8 mouse cellular contexts compared by ENCODE assay signal in genomic region chr5:98253838-98254821, GRCm38 (mm10). TPM values are rescaled to one million over a fixed set of nuclear protein-coding genes. Genes with fewer than 3 reads are reported as not detected.
DNase-seq lines count a peak whose midpoint lies in the region; ATAC-seq and TF ChIP-seq lines count a peak whose summit lies in the region.

Gene Fgf5, plus strand, starts transcription at chr5:98254184.

- peak within 1 kb of the TSS; percentile 98 for H3K4me2 ChIP-seq in forebrain, postnatal 0 days (ENCODE audit: low read depth)
- H3K4me2 ChIP-seq in hindbrain, postnatal 0 days (ENCODE audit: low read depth, low read length), result peak within 1 kb of the TSS; percentile 97
- peak within 1 kb of the TSS; percentile 100 for H3K4me2 ChIP-seq in limb, embryonic 15.5 days
- peak within 1 kb of the TSS; percentile 99 for H3K4me2 ChIP-seq in neural tube, embryonic 13.5 days

- WGBS in heart, embryonic 10.5 days, result under 1% methylated on average over 77 of the region's 80 CpGs
- WGBS in cerebellum, adult 2 months, result under 1% methylated on average over 80 of the region's 80 CpGs
- 3% methylated on average over 68 of the region's 80 CpGs for WGBS in forebrain, postnatal 0 days
- under 1% methylated on average over 73 of the region's 80 CpGs for WGBS in hindbrain, postnatal 0 days
- under 1% methylated on average over 79 of the region's 80 CpGs for WGBS in limb, embryonic 15.5 days
- WGBS in neural tube, embryonic 13.5 days, result under 1% methylated on average over 80 of the region's 80 CpGs

- no peaks in the 10 kb centered on the region for H3K9me3 ChIP-seq in heart, embryonic 10.5 days
- no peaks in the 10 kb centered on the region for H3K9me3 ChIP-seq in forebrain, postnatal 0 days (ENCODE audit: low read length)
- H3K9me3 ChIP-seq in hindbrain, postnatal 0 days (ENCODE audit: low read length), result no peaks in the 10 kb centered on the region
- H3K9me3 ChIP-seq in limb, embryonic 15.5 days, result no peaks in the 10 kb centered on the region
- H3K9me3 ChIP-seq in neural tube, embryonic 13.5 days, result no peaks in the 10 kb centered on the region

- peaks cover 12% of the 10 kb centered on the region; the same call in 1 of the 2 replicates for H3K4me1 ChIP-seq in heart, embryonic 10.5 days
- no peaks in the 10 kb centered on the region; the same call in 1 of the 2 replicates for H3K4me1 ChIP-seq in cerebellum, adult 2 months (ENCODE audit: control insufficient read depth, insufficient read depth, low read length)
- H3K4me1 ChIP-seq in forebrain, postnatal 0 days (ENCODE audit: insufficient read depth), result no peaks in the 10 kb centered on the region
- H3K4me1 ChIP-seq in hindbrain, postnatal 0 days (ENCODE audit: insufficient read depth, low read length), result no peaks in the 10 kb centered on the region
- H3K4me1 ChIP-seq in limb, embryonic 15.5 days, result peaks cover 21% of the 10 kb centered on the region
- H3K4me1 ChIP-seq in neural tube, embryonic 13.5 days (replicated peaks), result peaks cover 19% of the 10 kb centered on the region

- H3K4me3 ChIP-seq in heart, embryonic 10.5 days, result peak within 1 kb of the TSS; percentile 70
- peak within 1 kb of the TSS; percentile 67 for H3K4me3 ChIP-seq in cerebellum, adult 2 months (replicated peaks; ENCODE audit: insufficient read depth, low read depth, low read length)
- peak within 1 kb of the TSS; percentile 67 for H3K4me3 ChIP-seq in forebrain, postnatal 0 days (ENCODE audit: low read depth, low read length)
- peak within 1 kb of the TSS; percentile 70 for H3K4me3 ChIP-seq in hindbrain, postnatal 0 days (ENCODE audit: low read length)
- H3K4me3 ChIP-seq in limb, embryonic 15.5 days, result peak within 1 kb of the TSS; percentile 58
- peak within 1 kb of the TSS; percentile 67 for H3K4me3 ChIP-seq in neural tube, embryonic 13.5 days

- DNase-seq in heart, embryonic 10.5 days (ENCODE audit: low spot score), result peak; percentile 79
- DNase-seq in heart, adult 11 months, result no peak
- DNase-seq in cerebellum, adult 2 months, result peak; percentile 40 to 59
- peak; percentile 59 for DNase-seq in forebrain, postnatal 0 days
- peak; percentile 48 for DNase-seq in hindbrain, postnatal 0 days (ENCODE audit: low spot score)

- peak within 1 kb of the TSS; percentile 77 for H3K27ac ChIP-seq in heart, embryonic 10.5 days
- H3K27ac ChIP-seq in cerebellum, adult 2 months (ENCODE audit: insufficient read depth, low read length), result no peak within 1 kb of the TSS
- H3K27ac ChIP-seq in forebrain, postnatal 0 days (ENCODE audit: low read depth, low read length), result no peak within 1 kb of the TSS
- peak within 1 kb of the TSS; percentile 38 for H3K27ac ChIP-seq in hindbrain, postnatal 0 days
- H3K27ac ChIP-seq in limb, embryonic 15.5 days, result no peak within 1 kb of the TSS
- H3K27ac ChIP-seq in neural tube, embryonic 13.5 days (replicated peaks), result no peak within 1 kb of the TSS

- no peaks in the 10 kb centered on the region for H3K36me3 ChIP-seq in heart, embryonic 10.5 days
- H3K36me3 ChIP-seq in forebrain, postnatal 0 days (ENCODE audit: insufficient read depth), result no peaks in the 10 kb centered on the region
- no peaks in the 10 kb centered on the region for H3K36me3 ChIP-seq in hindbrain, postnatal 0 days (ENCODE audit: insufficient read depth, low read length)
- H3K36me3 ChIP-seq in limb, embryonic 15.5 days, result no peaks in the 10 kb centered on the region
- no peaks in the 10 kb centered on the region for H3K36me3 ChIP-seq in neural tube, embryonic 13.5 days

- no peak for TF ChIP-seq POLR2A in cerebellum, adult 2 months (IDR thresholded peaks at IDR 0.05; ENCODE audit: borderline replicate concordance, insufficient read depth, low read length)

- no peak for TF ChIP-seq CTCF in cerebellum, adult 2 months (IDR thresholded peaks at IDR 0.05; ENCODE audit: borderline replicate concordance, insufficient read depth, low read depth, low read length)
- no peak for TF ChIP-seq CTCF in forebrain, postnatal 0 days (IDR thresholded peaks at IDR 0.05; ENCODE audit: low read depth)
- no peak for TF ChIP-seq CTCF in hindbrain, postnatal 0 days (IDR thresholded peaks at IDR 0.05; ENCODE audit: low read depth)

- peaks cover 62% of the 10 kb centered on the region for H3K27me3 ChIP-seq in heart, embryonic 10.5 days (ENCODE audit: insufficient read depth, poor library complexity, severe bottlenecking)
- H3K27me3 ChIP-seq in cerebellum, adult 2 months (ENCODE audit: control insufficient read depth, insufficient read depth, low read length), result peaks cover 1% of the 10 kb centered on the region; the same call in 1 of the 2 replicates
- peaks cover 24% of the 10 kb centered on the region for H3K27me3 ChIP-seq in forebrain, postnatal 0 days (ENCODE audit: insufficient read depth, low read length)
- H3K27me3 ChIP-seq in hindbrain, postnatal 0 days (ENCODE audit: insufficient read depth, low read length), result peaks cover 9% of the 10 kb centered on the region; the same call in 1 of the 2 replicates
- H3K27me3 ChIP-seq in limb, embryonic 15.5 days, result peaks cover 74% of the 10 kb centered on the region
- H3K27me3 ChIP-seq in neural tube, embryonic 13.5 days, result peaks cover 72% of the 10 kb centered on the region

- H3K9ac ChIP-seq in forebrain, postnatal 0 days, result peak within 1 kb of the TSS; percentile 74
- peak within 1 kb of the TSS; percentile 63 for H3K9ac ChIP-seq in hindbrain, postnatal 0 days (replicated peaks; ENCODE audit: low read length)
- 0 out of 2 replicates have a peak within 1 kb of the TSS, but pooled peaks have one; percentile 23 for H3K9ac ChIP-seq in limb, embryonic 15.5 days
- H3K9ac ChIP-seq in neural tube, embryonic 13.5 days, result peak within 1 kb of the TSS; percentile 82

- peak; percentile 90 for ATAC-seq in forebrain, postnatal 0 days
- peak; percentile 84 for ATAC-seq in hindbrain, postnatal 0 days
- peak; percentile 68; the same call in 1 of the 2 replicates for ATAC-seq in limb, embryonic 15.5 days (ENCODE audit: insufficient number of reproducible peaks, low FRiP score, low TSS enrichment, low read depth)
- peak; percentile 87 for ATAC-seq in neural tube, embryonic 13.5 days (ENCODE audit: low read depth)
- ATAC-seq in monocyte, adult 5-6 weeks (replicated peaks; ENCODE audit: insufficient number of reproducible peaks, low FRiP score, low TSS enrichment, poor library complexity, severe bottlenecking), result no peak

RNA-seq across cellular contexts. Expression of gene Fgf5, which starts in this region (rescaled TPM):
- polyA plus RNA-seq in heart, embryonic 10.5 days (2016; fragmentation: Nextera tagmentation; extraction: Ambion mirVana), result 1.9 and 5.2 TPM in 2 replicates
- 1.1 and 1.5 TPM in 2 replicates for polyA plus RNA-seq in cerebellum, adult 2 months (2012; rRNA removed)
- 0.48 and 2.4 TPM in 2 replicates for total RNA-seq in forebrain, postnatal 0 days (2014; rRNA removed)
- 0.39 and 0.94 TPM in 2 replicates for polyA plus RNA-seq in forebrain, postnatal 0 days (2015; fragmentation: Nextera tagmentation; extraction: Ambion mirVana)
- total RNA-seq in hindbrain, postnatal 0 days (2014; rRNA removed), result 3.5 and 5.1 TPM in 2 replicates
- 6.4 and 6.8 TPM in 2 replicates for polyA plus RNA-seq in hindbrain, postnatal 0 days (2015; fragmentation: Nextera tagmentation; extraction: Ambion mirVana)
- 0.36 and 0.79 TPM in 2 replicates for polyA plus RNA-seq in limb, embryonic 15.5 days (2015; fragmentation: Nextera tagmentation; extraction: Ambion mirVana)
- 1.3 and 2.2 TPM in 2 replicates for polyA plus RNA-seq in neural tube, embryonic 13.5 days (2015; fragmentation: Nextera tagmentation; extraction: Ambion mirVana)
- total RNA-seq in monocyte, adult 5-6 weeks (2017), result not detected in 3 replicates

Comparison
In these comparisons a context has a peak if more than half of its experiments do, and no peak if none do; other contexts are left out.
1. Peak in ATAC-seq, H3K4me3 ChIP-seq, H3K9ac ChIP-seq and H3K4me2 ChIP-seq in limb, embryonic 15.5 days; RNA of the gene not detected or under 1 TPM.
2. H3K27ac ChIP-seq: peak in heart, embryonic 10.5 days (single experiment) and hindbrain, postnatal 0 days (single experiment); none in cerebellum, adult 2 months (single experiment), forebrain, postnatal 0 days (single experiment), limb, embryonic 15.5 days (single experiment) and neural tube, embryonic 13.5 days (single experiment).
3. H3K9ac ChIP-seq: peak in every context shown above with its lines; median percentile 82 in neural tube, embryonic 13.5 days; 74 in forebrain, postnatal 0 days; 63 in hindbrain, postnatal 0 days; 23 in limb, embryonic 15.5 days.
4. Peak in every context shown above with its lines, with median percentiles within 50 percentile points of each other: H3K4me3 ChIP-seq and H3K4me2 ChIP-seq.